Mouse (Mus musculus) liver, adult 2 months (tissue): Measurements from ENCODE around the gene Coq7. TPM values are rescaled to one million over a fixed set of nuclear protein-coding genes. Genes with fewer than 3 reads are reported as not detected.

Experiments
- DNase-seq: peaks from one replicate; pipeline ENCODE4 v3.0.0-alpha.2; 2011; ENCODE audit warnings: low read depth, low spot score; ENCODE audit errors: extremely low read depth
- H3K27ac ChIP-seq: fragments of 200-500 bp; replicated peaks from 2 replicates; pipeline ENCODE4 v1.5.1; 2012; ENCODE audit warnings: low read depth, mild to moderate bottlenecking, control low read depth, inconsistent platforms, low read length; ENCODE audit not compliant: insufficient read depth
- H3K27me3 ChIP-seq: fragments of 200-500 bp; 2 replicates; pipeline ENCODE4 v1.6.1; 2012; ENCODE audit warnings: mild to moderate bottlenecking, moderate library complexity, low read length, inconsistent platforms; ENCODE audit not compliant: control insufficient read depth, insufficient read depth
- H3K36me3 ChIP-seq: fragments of 200-500 bp; 2 replicates; pipeline ENCODE4 v1.6.1; 2012; ENCODE audit warnings: low read length, inconsistent platforms; ENCODE audit not compliant: control insufficient read depth, insufficient read depth
- H3K4me1 ChIP-seq: fragments of 200-500 bp; 2 replicates; pipeline ENCODE4 v1.6.1; 2011; ENCODE audit warnings: low read length; ENCODE audit not compliant: control insufficient read depth, insufficient read depth
- H3K4me3 ChIP-seq: fragments of 200-500 bp; 2 replicates; pipeline ENCODE4 v1.5.1; 2011; ENCODE audit warnings: low read depth, mild to moderate bottlenecking, control low read depth, low read length, moderate library complexity; ENCODE audit not compliant: insufficient read depth
- H3K79me2 ChIP-seq: fragments of 200-500 bp; 2 replicates; pipeline ENCODE4 v1.6.1; 2012; ENCODE audit warnings: inconsistent platforms, mild to moderate bottlenecking, low read length, moderate library complexity; ENCODE audit not compliant: control insufficient read depth, insufficient read depth
- H3K9ac ChIP-seq: fragments of 200-500 bp; 2 replicates; pipeline ENCODE4 v1.6.1; 2012; ENCODE audit warnings: low read depth, mild to moderate bottlenecking, control low read depth, inconsistent platforms, low read length
- CTCF ChIP-seq: fragments of 200-500 bp; IDR thresholded peaks from 2 replicates; pipeline ENCODE4 v1.5.1; 2011; ENCODE audit warnings: low read depth, low read length, control low read depth
- POLR2A ChIP-seq: fragments of 200-500 bp; IDR thresholded peaks from 2 replicates; pipeline ENCODE4 v1.6.1; 2011; ENCODE audit warnings: low read length, control low read depth; ENCODE audit not compliant: insufficient read depth; ENCODE audit errors: extremely low read depth
- WGBS: fragments of 180-500 bp; shearing (Covaris S2); methylation state at CpG from one replicate; pipeline ENCODE4 v1.1.7; 2018; 5-methylcytosine and 5-hydroxymethylcytosine counted together
- polyA plus RNA-seq: library from polyadenylated mRNA; depleted of rRNA; stranded (reverse); fragments of >200 nt; gene quantifications from 2 replicates; pipeline ENCODE4 v1.2.3, GENCODE M21; 2012
- total RNA-seq: library from RNA; depleted of rRNA; stranded (reverse); fragments of >200 nt; gene quantifications from 2 replicates; pipeline ENCODE4 v1.2.3, GENCODE M21; 2014

The Coq7 gene
- total and polyA plus RNA-seq, 2 experiments, result 40.1 to 41.5 TPM

- peaks cover 7% of the 10 kb centered on the region for H3K4me1 ChIP-seq
- H3K27ac ChIP-seq, result no peak overlapping the region
- no peak overlapping the region for H3K9ac ChIP-seq
- peaks cover 12% of the 10 kb centered on the region for H3K36me3 ChIP-seq
- 79% methylated on average over 2 of the region's 2 CpGs for WGBS
- no peaks in the 10 kb centered on the region for H3K27me3 ChIP-seq
- TF ChIP-seq POLR2A (no peak), CTCF (no peak)
- DNase-seq, result no peak
- H3K4me3 ChIP-seq, result no peak overlapping the region
- no peaks in the 10 kb centered on the region for H3K79me2 ChIP-seq
Measured at GRCm38 (mm10) chr7:118554290-118554689, 21.1 kb upstream of the Coq7 start.

- no peaks in the 10 kb centered on the region for H3K79me2 ChIP-seq
- H3K36me3 ChIP-seq, result peaks cover 12% of the 10 kb centered on the region
- DNase-seq, result no peak
- WGBS, result 82% methylated on average over 4 of the region's 4 CpGs
- no peak overlapping the region for H3K4me3 ChIP-seq
- no peak overlapping the region for H3K9ac ChIP-seq
- peaks cover 7% of the 10 kb centered on the region for H3K4me1 ChIP-seq
- no peak overlapping the region for H3K27ac ChIP-seq
- TF ChIP-seq POLR2A, result no peak
- TF ChIP-seq CTCF, result no peak
- H3K27me3 ChIP-seq, result no peaks in the 10 kb centered on the region
Measured at GRCm38 (mm10) chr7:118553881-118554280, 20.7 kb upstream of the Coq7 start.

- H3K4me3 ChIP-seq, result no peak overlapping the region
- H3K27me3 ChIP-seq, result no peaks in the 10 kb centered on the region
- WGBS, result 86% methylated on average over 10 of the region's 10 CpGs
- H3K9ac ChIP-seq, result no peak overlapping the region
- no peaks in the 10 kb centered on the region for H3K79me2 ChIP-seq
- H3K36me3 ChIP-seq, result peaks cover 12% of the 10 kb centered on the region
- TF ChIP-seq CTCF, result no peak
- TF ChIP-seq POLR2A, result no peak
- peaks cover 2% of the 10 kb centered on the region; the same call in 1 of the 2 replicates for H3K4me1 ChIP-seq
- H3K27ac ChIP-seq, result no peak overlapping the region
- DNase-seq, result no peak
Measured at GRCm38 (mm10) chr7:118547451-118547850, 14.3 kb upstream of the Coq7 start.

GRCm38 (mm10) chr7:118544128-118544527 is 11.0 kb upstream of the Coq7 start:
- Histone ChIP-seq H3K4me3 (no peak overlapping the region), H3K27ac (peak overlapping the region; percentile 82), H3K36me3 (peaks cover 1% of the 10 kb centered on the region; the same call in 1 of the 2 replicates), H3K27me3 (no peaks in the 10 kb centered on the region), H3K4me1 (peaks cover 2% of the 10 kb centered on the region; the same call in 1 of the 2 replicates), H3K9ac (no peak overlapping the region), H3K79me2 (no peaks in the 10 kb centered on the region)
- TF ChIP-seq POLR2A, result no peak
- TF ChIP-seq CTCF, result peak; percentile 19; the same call in 1 of the 2 replicates
- peak; percentile 97 for DNase-seq
- WGBS, result 29% methylated on average over 4 of the region's 4 CpGs

- 0 out of 2 replicates have a peak, but pooled peaks cover 1% of the 10 kb centered on the region for H3K4me1 ChIP-seq
- TF ChIP-seq CTCF, result no peak
- no peak for TF ChIP-seq POLR2A
- no peaks in the 10 kb centered on the region for H3K36me3 ChIP-seq
- H3K79me2 ChIP-seq, result no peaks in the 10 kb centered on the region; the same call in 1 of the 2 replicates
- WGBS, result 77% methylated on average over 4 of the region's 4 CpGs
- no peaks in the 10 kb centered on the region for H3K27me3 ChIP-seq
- H3K27ac ChIP-seq, result no peak overlapping the region
- no peak for DNase-seq
- H3K9ac ChIP-seq, result no peak overlapping the region
- H3K4me3 ChIP-seq, result no peak overlapping the region
Measured at GRCm38 (mm10) chr7:118535076-118535475, 1.9 kb upstream of the Coq7 start.

GRCm38 (mm10) chr7:118534326-118534725 is 1.2 kb upstream of the Coq7 start:
- TF ChIP-seq POLR2A, result no peak
- TF ChIP-seq CTCF, result no peak
- H3K27me3 ChIP-seq, result no peaks in the 10 kb centered on the region
- no peaks in the 10 kb centered on the region for H3K36me3 ChIP-seq
- DNase-seq, result peak; percentile 36
- WGBS, result 57% methylated on average over 3 of the region's 3 CpGs
- H3K4me1 ChIP-seq, result 0 out of 2 replicates have a peak, but pooled peaks cover 1% of the 10 kb centered on the region
- H3K27ac ChIP-seq, result 0 out of 2 replicates have a peak overlapping the region, but pooled peaks have one; percentile 15
- no peaks in the 10 kb centered on the region; the same call in 1 of the 2 replicates for H3K79me2 ChIP-seq
- no peak overlapping the region for H3K9ac ChIP-seq
- H3K4me3 ChIP-seq, result no peak overlapping the region
